Mouse (Mus musculus) neural tube, embryonic 12.5 days (tissue): ENCODE data around the gene Zfp664. TPM values are rescaled to one million over a fixed set of nuclear protein-coding genes. Genes with fewer than 3 reads are reported as not detected.
A peak's percentile ranks its signal among the peaks of the same experiment; 100 is the strongest.

ENCODE experiments used
- ATAC-seq: fragments of 200-750 bp; cut with Nextera tagmentation; 2 replicates; pipeline ENCODE4 v1.8.0; 2017; ENCODE audit warnings: low read depth, mild to moderate bottlenecking, moderate TSS enrichment, moderate library complexity; ENCODE audit not compliant: low FRiP score
- H3K27ac ChIP-seq: fragments of 300-500 bp; sonication (generic); 2 replicates; pipeline ENCODE4 v1.5.1; 2016
- H3K27me3 ChIP-seq: fragments of 300-500 bp; sonication (generic); replicated peaks from 2 replicates; pipeline ENCODE4 v1.6.1; 2016; ENCODE audit warnings: mild to moderate bottlenecking
- H3K36me3 ChIP-seq: fragments of 300-500 bp; sonication (generic); 2 replicates; pipeline ENCODE4 v1.6.1; 2016; ENCODE audit warnings: mild to moderate bottlenecking
- H3K4me1 ChIP-seq: fragments of 300-500 bp; sonication (generic); 2 replicates; pipeline ENCODE4 v1.6.1; 2016
- H3K4me2 ChIP-seq: fragments of 300-500 bp; sonication (generic); replicated peaks from 2 replicates; pipeline ENCODE4 v1.6.1; 2016; ENCODE audit warnings: mild to moderate bottlenecking
- H3K4me3 ChIP-seq: fragments of 300-500 bp; sonication (generic); 2 replicates; pipeline ENCODE4 v1.5.1; 2016
- H3K9ac ChIP-seq: fragments of 300-500 bp; sonication (generic); 2 replicates; pipeline ENCODE4 v1.6.1; 2016; ENCODE audit warnings: mild to moderate bottlenecking
- H3K9me3 ChIP-seq: fragments of 300-500 bp; sonication (generic); 2 replicates; pipeline ENCODE4 v1.6.1; 2016; ENCODE audit warnings: mild to moderate bottlenecking
- WGBS: fragments of 180-500 bp; shearing (Covaris S2); methylation state at CpG from one replicate; pipeline ENCODE4 v1.1.7; 2016; 5-methylcytosine and 5-hydroxymethylcytosine counted together
- polyA plus RNA-seq: library from polyadenylated mRNA; unstranded; fragments of >200 nt; fragmentation: Nextera tagmentation; extraction: Ambion mirVana; gene quantifications from 2 replicates; pipeline ENCODE4 v1.2.1, GENCODE M21; 2016

Zfp664 gene
- polyA plus RNA-seq, 1 experiment from 2014 or later: 138 TPM

DNA sequence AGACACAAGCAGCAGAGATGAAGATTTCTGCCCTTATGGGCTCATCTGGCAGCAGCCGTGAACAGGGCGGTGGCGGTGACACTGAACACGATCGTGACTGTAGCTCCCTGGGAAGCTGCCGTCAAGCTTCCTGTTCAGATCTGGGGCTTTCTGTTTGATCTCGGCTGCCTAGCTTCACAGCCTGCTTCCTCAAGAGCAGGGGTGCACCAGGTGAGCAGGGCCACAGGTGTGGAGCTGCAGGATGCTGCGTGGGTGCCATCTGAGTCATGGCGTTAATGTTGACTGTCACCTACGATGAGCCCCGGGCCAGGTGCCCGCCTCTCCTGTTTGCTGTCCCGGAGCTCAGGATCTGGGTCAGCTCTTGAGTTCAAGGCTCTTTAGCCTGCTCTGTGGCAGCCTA, 44.4 kb downstream of the Zfp664 start:
- Histone ChIP-seq H3K4me2 (no peak overlapping the region), H3K9me3 (no peaks in the 10 kb centered on the region), H3K27ac (no peak overlapping the region), H3K9ac (no peak overlapping the region), H3K4me3 (no peak overlapping the region), H3K27me3 (no peaks in the 10 kb centered on the region), H3K36me3 (no peaks in the 10 kb centered on the region), H3K4me1 (no peaks in the 10 kb centered on the region)
- ATAC-seq: no peak
- 82% methylated on average over 13 of the region's 13 CpGs for WGBS

DNA sequence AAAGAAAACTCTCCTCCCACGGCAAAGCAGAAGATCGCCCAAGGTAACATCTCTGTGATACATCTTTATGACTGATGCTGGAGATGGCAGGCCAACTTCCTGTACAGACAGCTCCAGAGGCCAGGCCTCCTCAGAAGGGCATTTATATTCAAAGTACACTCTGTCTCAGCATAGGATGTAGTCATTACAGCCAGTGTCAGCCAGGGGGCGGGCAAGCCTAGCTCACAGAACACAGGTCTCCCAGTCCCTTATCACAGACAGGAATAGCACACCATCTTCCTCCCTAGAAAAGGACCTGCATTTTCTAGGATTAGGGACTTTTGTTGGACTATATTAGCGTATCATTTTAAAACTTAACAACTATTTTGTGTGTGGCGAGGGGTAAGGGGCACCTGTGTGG, 46.4 kb downstream of the Zfp664 start:
- Histone ChIP-seq H3K9ac (no peak overlapping the region), H3K27me3 (no peaks in the 10 kb centered on the region), H3K4me2 (no peak overlapping the region), H3K4me3 (no peak overlapping the region), H3K27ac (no peak overlapping the region), H3K4me1 (peaks cover 6% of the 10 kb centered on the region), H3K36me3 (no peaks in the 10 kb centered on the region), H3K9me3 (no peaks in the 10 kb centered on the region)
- 25% methylated on average over 5 of the region's 5 CpGs for WGBS
- 0 out of 2 replicates have a peak, but pooled peaks have one; percentile 50 for ATAC-seq

DNA sequence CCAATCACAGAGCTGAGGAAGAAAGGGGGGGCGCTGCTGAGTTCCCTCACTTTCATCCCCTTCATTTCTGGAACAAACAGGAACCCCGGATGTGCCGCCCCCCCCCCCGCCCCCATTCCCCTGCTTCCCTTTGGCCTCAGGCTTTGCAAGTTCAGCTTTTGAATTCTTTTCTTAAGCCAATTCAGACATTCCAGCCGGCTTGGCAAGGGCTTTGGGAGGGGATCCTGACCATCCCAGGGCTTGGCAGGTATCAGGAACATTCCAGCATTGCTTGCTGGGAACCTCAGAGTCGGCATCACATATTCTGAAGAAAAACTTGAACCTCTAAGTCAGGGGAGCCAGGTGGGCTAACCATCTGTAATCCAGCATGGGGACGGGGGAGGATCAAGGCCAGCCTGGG, 49.8 kb downstream of the Zfp664 start:
- Histone ChIP-seq H3K4me3 (no peak overlapping the region), H3K36me3 (no peaks in the 10 kb centered on the region), H3K27ac (no peak overlapping the region)

GRCm38 (mm10) chr5:124912946-124913933, 50.7 kb downstream of the Zfp664 start:
- Histone ChIP-seq H3K27me3 (no peaks in the 10 kb centered on the region), H3K9me3 (0 out of 2 replicates have a peak, but pooled peaks cover 1% of the 10 kb centered on the region), H3K27ac (no peak overlapping the region), H3K4me2 (no peak overlapping the region), H3K4me3 (no peak overlapping the region), H3K36me3 (no peaks in the 10 kb centered on the region), H3K4me1 (peaks cover 6% of the 10 kb centered on the region), H3K9ac (no peak overlapping the region)
- no peak for ATAC-seq
- 36% methylated on average over 20 of the region's 20 CpGs for WGBS

More for the DNA sequence above, 49.8 kb downstream of the Zfp664 start:
- Histone ChIP-seq H3K4me1 (peaks cover 6% of the 10 kb centered on the region), H3K4me2 (no peak overlapping the region), H3K9ac (no peak overlapping the region), H3K9me3 (no peaks in the 10 kb centered on the region), H3K27me3 (no peaks in the 10 kb centered on the region)
- ATAC-seq: no peak
- 45% methylated on average over 7 of the region's 7 CpGs for WGBS

DNA sequence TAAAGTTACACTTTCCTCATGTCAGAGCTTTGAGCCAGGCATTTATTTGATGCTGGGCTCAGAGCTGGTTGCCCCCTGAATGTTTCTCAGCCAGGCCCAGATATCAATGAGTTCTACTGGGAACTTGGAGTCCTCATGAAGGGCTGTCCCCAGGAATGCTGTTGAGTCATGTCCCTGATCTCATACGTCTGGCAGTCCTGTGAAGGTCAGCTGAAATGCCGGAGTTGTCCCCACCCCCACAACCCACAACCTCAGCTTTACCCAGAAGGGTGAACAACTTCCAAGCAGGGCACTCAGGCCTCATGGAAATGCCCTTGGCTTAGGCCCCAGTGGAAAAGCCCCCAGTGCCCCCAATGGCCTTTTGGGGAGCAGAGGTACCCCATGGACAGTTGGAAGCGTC, 57.3 kb downstream of the Zfp664 start:
- no peaks in the 10 kb centered on the region for H3K36me3 ChIP-seq
- WGBS: 82% methylated on average over 3 of the region's 3 CpGs
- no peaks in the 10 kb centered on the region for H3K27me3 ChIP-seq
- no peak for ATAC-seq
- peaks cover 13% of the 10 kb centered on the region for H3K4me1 ChIP-seq
- H3K4me3 ChIP-seq: no peak overlapping the region
- no peak overlapping the region for H3K27ac ChIP-seq
- no peak overlapping the region for H3K4me2 ChIP-seq
- H3K9ac ChIP-seq: no peak overlapping the region
- 0 out of 2 replicates have a peak, but pooled peaks cover 9% of the 10 kb centered on the region for H3K9me3 ChIP-seq

GRCm38 (mm10) chr5:124921410-124921809, 58.9 kb downstream of the Zfp664 start:
- Histone ChIP-seq H3K27ac (no peak overlapping the region), H3K4me2 (no peak overlapping the region), H3K36me3 (no peaks in the 10 kb centered on the region), H3K4me1 (peaks cover 17% of the 10 kb centered on the region), H3K9me3 (0 out of 2 replicates have a peak, but pooled peaks cover 9% of the 10 kb centered on the region), H3K4me3 (no peak overlapping the region), H3K27me3 (no peaks in the 10 kb centered on the region), H3K9ac (no peak overlapping the region)
- no peak for ATAC-seq

DNA sequence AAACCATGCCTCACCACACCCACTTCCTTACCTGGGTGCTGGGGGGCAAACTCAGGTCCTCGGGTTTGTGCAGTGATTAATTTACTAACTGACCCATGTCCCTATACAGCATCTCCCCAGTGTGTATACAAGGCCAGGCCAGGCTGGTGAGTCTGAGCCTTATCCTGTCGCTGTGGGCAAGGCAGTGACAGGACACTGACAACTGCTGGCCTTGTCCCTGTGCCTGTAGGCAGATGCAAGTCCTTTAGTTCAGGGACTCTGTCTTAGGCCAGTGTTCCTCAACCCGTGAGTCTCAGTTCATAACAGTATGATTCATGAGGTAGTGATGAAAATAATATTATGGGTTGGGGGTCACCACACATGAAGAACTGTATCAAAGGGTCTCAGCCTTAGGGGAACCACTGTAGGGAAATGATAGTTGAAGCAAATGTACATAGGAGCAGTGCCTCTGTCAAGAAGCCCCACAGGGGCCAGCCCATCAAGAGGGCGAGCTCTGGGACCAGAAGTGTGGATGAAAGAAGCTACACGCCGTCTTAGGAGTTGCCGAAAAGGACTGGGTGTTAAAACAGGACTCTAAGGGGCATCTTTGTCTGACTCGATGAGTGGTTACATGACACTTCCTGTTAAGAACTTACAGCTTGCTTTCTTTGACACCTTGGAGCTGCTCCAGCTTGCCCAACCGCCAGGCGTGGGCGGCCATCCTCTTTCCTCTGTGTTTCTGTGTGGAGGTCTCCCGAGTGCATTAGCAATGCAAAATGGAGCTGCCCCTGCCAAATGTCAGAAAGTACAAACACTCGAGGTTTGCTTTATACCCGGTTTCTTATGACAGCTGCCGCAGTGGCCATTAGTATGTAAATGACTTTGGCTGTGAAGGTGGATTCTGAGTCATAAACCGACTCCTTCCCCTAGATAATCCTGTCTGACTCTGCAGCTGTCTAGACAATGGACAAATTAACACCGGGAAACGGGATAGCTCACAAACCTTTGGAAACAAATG, 60.2 kb downstream of the Zfp664 start:
- peak; percentile 72 for ATAC-seq
- H3K4me2 ChIP-seq: peak overlapping the region; percentile 31

DNA sequence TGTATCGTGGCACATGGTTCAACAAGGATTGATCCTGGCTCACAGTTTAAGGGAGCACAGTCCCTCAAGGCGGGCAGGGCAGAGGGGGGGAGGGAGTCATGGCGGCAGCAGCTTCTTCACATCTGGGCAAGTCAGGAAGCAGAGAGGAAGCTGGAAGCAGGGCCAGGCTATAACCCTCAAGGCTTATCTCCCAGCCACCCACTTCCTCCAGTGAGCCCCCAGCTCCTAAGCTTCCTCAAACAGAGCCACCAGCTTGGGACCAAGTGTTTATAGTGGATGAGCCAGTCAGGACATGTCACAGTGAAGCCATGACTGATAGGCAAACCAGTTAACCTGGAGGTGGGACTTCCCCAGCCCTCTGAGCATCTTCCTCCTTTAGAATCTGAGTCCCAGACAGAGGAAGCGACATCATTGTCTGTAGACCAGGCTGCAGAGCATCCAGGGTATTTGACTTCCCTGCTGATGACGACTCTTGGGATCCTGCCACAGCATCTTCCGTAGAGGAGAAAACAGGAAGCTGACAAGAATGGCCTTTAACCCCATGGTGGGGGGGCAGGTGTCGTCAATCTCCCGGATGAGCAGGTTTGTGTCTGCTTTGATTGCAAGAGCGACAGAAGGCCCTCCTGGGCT, 67.0 kb downstream of the Zfp664 start:
- WGBS: 78% methylated on average over 9 of the region's 9 CpGs
- no peak for ATAC-seq

More for the DNA sequence above, 60.2 kb downstream of the Zfp664 start:
- Histone ChIP-seq H3K4me3 (no peak overlapping the region), H3K4me1 (peaks cover 17% of the 10 kb centered on the region), H3K27ac (peak overlapping the region; percentile 18), H3K27me3 (no peaks in the 10 kb centered on the region), H3K9me3 (0 out of 2 replicates have a peak, but pooled peaks cover 9% of the 10 kb centered on the region), H3K36me3 (no peaks in the 10 kb centered on the region), H3K9ac (no peak overlapping the region)
- 25% methylated on average over 18 of the region's 18 CpGs for WGBS

GRCm38 (mm10) chr5:124930055-124930439, 67.6 kb downstream of the Zfp664 start:
- ATAC-seq: no peak

More for the DNA sequence above, 67.0 kb downstream of the Zfp664 start:
- Histone ChIP-seq H3K36me3 (no peaks in the 10 kb centered on the region), H3K4me2 (no peak overlapping the region), H3K9me3 (0 out of 2 replicates have a peak, but pooled peaks cover 5% of the 10 kb centered on the region), H3K4me3 (no peak overlapping the region), H3K4me1 (peaks cover 15% of the 10 kb centered on the region), H3K27ac (no peak overlapping the region), H3K9ac (no peak overlapping the region), H3K27me3 (no peaks in the 10 kb centered on the region)

DNA sequence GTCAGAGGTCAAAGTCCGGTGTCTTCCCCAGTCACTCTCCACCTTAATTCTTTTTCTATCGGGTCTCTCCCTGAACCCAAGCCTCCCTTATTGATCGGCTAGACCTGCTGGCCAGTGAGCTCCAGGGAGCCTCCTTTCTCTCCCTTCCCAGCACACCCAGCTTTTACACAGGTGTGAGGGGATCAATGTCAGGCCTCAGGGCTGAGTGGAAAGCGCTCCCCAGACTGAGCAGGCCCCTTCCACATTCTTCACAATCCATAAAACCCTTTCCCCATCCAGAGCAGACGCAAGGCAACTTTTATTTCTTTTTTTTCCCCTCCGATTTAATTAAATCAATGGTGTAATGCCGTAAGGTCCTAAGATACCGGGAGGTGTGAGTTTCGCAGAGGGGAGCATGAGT, 68.1 kb downstream of the Zfp664 start:
- H3K9me3 ChIP-seq: 0 out of 2 replicates have a peak, but pooled peaks cover 5% of the 10 kb centered on the region
- 24% methylated on average over 9 of the region's 9 CpGs for WGBS
- no peak for ATAC-seq

More at GRCm38 (mm10) chr5:124930055-124930439, 67.6 kb downstream of the Zfp664 start:
- no peak overlapping the region for H3K27ac ChIP-seq
- no peaks in the 10 kb centered on the region for H3K27me3 ChIP-seq
- H3K36me3 ChIP-seq: no peaks in the 10 kb centered on the region
- H3K9ac ChIP-seq: no peak overlapping the region
- no peak overlapping the region for H3K4me2 ChIP-seq
- H3K4me3 ChIP-seq: no peak overlapping the region
- H3K4me1 ChIP-seq: peaks cover 17% of the 10 kb centered on the region
- H3K9me3 ChIP-seq: 0 out of 2 replicates have a peak, but pooled peaks cover 5% of the 10 kb centered on the region
- 37% methylated on average over 5 of the region's 5 CpGs for WGBS

GRCm38 (mm10) chr5:124931076-124931475, 68.6 kb downstream of the Zfp664 start:
- Histone ChIP-seq H3K36me3 (no peaks in the 10 kb centered on the region), H3K4me2 (no peak overlapping the region), H3K9me3 (0 out of 2 replicates have a peak, but pooled peaks cover 5% of the 10 kb centered on the region), H3K4me1 (peaks cover 12% of the 10 kb centered on the region), H3K4me3 (no peak overlapping the region), H3K9ac (no peak overlapping the region), H3K27ac (no peak overlapping the region), H3K27me3 (no peaks in the 10 kb centered on the region)
- ATAC-seq: no peak; the same call in 1 of the 2 replicates
- 8% methylated on average over 8 of the region's 8 CpGs for WGBS

More for the DNA sequence above, 68.1 kb downstream of the Zfp664 start:
- Histone ChIP-seq H3K4me1 (peaks cover 17% of the 10 kb centered on the region), H3K9ac (no peak overlapping the region), H3K36me3 (no peaks in the 10 kb centered on the region), H3K27ac (no peak overlapping the region), H3K27me3 (no peaks in the 10 kb centered on the region), H3K4me2 (no peak overlapping the region), H3K4me3 (no peak overlapping the region)
